Mouse (Mus musculus): ENCODE measurements around the gene Ankrd37. TPM values are rescaled to one million over a fixed set of nuclear protein-coding genes. Genes with fewer than 3 reads are reported as not detected.

Gene Ankrd37
- 34.2 and 35.2 TPM in 2 replicates for polyA plus RNA-seq (2012; rRNA removed)

GRCm38 (mm10) chr8:46005596-46005995, at the start of gene Ankrd37:
TSS of gene Ankrd37 (minus strand) at chr8:46005707.

GRCm38 (mm10) chr8:45999138-45999783, 6.2 kb downstream of the Ankrd37 start, which contains the start of gene Lrp2bp:
TSS of gene Lrp2bp (plus strand) at chr8:45999303.

GRCm38 (mm10) chr8:45975126-45975836, 30.2 kb downstream of the Ankrd37 start, which contains the start of the genes 1700029J07Rik and Ufsp2:
TSS of gene 1700029J07Rik (minus strand) at chr8:45975252.
TSS of gene Ufsp2 (plus strand) at chr8:45975528.

Other genes starting within 250 kb of the Ankrd37 start
- 3.4 and 10.3 TPM in 2 replicates for gene Pdlim3, start 120.2 kb downstream of the Ankrd37 start, polyA plus RNA-seq (2012; rRNA removed)
- gene Ccdc110, start 71.1 kb downstream of the Ankrd37 start, polyA plus RNA-seq (2012; rRNA removed): 0.10 and 0.20 TPM in 2 replicates
- gene 1700029J07Rik, start 30.5 kb downstream of the Ankrd37 start, polyA plus RNA-seq (2012; rRNA removed): 8.7 and 10.1 TPM in 2 replicates
- gene Ufsp2, start 30.2 kb downstream of the Ankrd37 start, polyA plus RNA-seq (2012; rRNA removed): 42.9 and 46.7 TPM in 2 replicates
- gene Lrp2bp, start 6.4 kb downstream of the Ankrd37 start, polyA plus RNA-seq (2012; rRNA removed): 0.25 and 0.27 TPM in 2 replicates
- gene Cfap97, start 146.1 kb upstream of the Ankrd37 start, polyA plus RNA-seq (2012; rRNA removed): 12.5 and 12.9 TPM in 2 replicates
- 23.8 and 25.2 TPM in 2 replicates for gene Snx25, start 146.5 kb upstream of the Ankrd37 start, polyA plus RNA-seq (2012; rRNA removed)
- 710 and 754 TPM in 2 replicates for gene Slc25a4, start 205.6 kb upstream of the Ankrd37 start, polyA plus RNA-seq (2012; rRNA removed)

Data from central nervous system, embryonic 18 days (tissue).